Mouse (Mus musculus) thymus, postnatal 14 days (tissue): Measurements from ENCODE around the gene Frmd8.
A peak's percentile ranks its signal among the peaks of the same experiment; 100 is the strongest.

Source experiments
- DNase-seq: peaks from one replicate; pipeline ENCODE4 v3.0.0; 2021

Gene Frmd8

DNA sequence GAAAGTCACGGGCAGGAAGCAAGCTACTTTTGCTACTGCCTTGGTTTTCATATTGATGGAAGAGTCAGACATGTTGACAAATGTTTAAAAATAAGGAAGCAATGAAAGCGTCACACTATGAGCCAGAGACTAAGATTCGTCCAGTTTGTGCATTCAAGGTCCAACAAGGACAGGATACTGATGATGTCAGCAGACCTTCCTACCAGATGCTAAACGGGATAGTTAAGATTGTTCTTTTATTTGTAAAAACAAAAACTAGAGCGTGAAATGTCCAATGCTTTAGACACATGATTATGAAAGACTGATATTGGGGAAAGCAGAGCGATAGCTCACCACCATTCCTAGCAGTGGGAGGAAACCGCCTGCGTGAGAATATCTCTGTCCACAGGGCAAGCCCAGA is 37.5 kb downstream of the Frmd8 start:
- no peak for DNase-seq

DNA sequence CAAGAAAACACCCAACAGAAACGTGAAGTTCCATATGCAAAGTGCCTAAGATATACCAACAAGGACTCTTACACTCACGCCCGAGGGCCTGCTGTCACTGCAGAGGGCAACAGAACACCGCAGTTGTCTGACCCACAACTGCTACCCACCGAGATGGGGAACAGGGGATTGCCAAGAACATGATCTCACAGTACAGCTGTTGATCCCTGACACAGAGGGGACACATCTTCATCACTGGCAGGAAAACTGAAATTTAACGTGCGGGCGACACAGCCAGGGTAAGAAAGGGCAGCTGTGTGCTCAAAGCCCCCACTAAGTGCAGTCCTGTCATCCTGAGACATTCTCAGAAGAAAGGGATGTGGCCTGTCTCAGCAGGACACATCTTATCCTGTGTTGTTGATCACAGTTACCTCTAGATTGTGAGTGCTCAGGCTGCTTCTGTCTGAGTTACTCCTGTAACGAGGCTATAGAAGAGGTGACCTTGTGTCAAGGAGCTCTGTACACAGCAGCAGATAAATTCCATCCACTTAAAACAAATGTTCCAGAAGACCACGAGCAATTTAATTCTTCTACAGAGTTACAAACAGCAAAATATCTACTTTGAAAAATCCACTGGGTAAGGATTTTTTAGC is 38.0 kb downstream of the Frmd8 start:
- no peak for DNase-seq

DNA sequence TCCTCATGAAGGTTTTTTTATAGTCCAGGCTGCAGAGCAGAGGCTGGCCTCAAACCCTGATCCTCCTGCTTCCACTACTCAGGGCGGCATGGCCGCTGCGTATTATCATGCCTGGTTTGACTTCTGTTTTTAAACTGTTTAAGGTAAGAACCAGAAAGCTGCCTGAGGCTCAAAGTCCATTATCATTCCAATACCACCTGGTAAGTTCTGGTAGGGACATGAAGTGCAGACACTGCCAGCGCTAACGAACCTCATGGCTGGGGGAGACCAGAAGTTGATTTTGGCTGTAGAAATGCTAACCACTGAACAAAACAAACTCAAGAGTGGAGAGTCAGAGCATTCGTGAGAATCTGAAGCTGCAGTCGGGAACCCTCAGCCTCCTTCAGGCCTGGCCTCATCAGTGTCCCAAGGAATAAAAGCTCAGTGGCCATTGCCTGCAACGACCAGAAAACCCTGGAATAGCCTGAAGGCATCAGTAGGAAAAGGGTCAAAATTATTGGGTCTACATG is 39.1 kb downstream of the Frmd8 start:
- no peak for DNase-seq

DNA sequence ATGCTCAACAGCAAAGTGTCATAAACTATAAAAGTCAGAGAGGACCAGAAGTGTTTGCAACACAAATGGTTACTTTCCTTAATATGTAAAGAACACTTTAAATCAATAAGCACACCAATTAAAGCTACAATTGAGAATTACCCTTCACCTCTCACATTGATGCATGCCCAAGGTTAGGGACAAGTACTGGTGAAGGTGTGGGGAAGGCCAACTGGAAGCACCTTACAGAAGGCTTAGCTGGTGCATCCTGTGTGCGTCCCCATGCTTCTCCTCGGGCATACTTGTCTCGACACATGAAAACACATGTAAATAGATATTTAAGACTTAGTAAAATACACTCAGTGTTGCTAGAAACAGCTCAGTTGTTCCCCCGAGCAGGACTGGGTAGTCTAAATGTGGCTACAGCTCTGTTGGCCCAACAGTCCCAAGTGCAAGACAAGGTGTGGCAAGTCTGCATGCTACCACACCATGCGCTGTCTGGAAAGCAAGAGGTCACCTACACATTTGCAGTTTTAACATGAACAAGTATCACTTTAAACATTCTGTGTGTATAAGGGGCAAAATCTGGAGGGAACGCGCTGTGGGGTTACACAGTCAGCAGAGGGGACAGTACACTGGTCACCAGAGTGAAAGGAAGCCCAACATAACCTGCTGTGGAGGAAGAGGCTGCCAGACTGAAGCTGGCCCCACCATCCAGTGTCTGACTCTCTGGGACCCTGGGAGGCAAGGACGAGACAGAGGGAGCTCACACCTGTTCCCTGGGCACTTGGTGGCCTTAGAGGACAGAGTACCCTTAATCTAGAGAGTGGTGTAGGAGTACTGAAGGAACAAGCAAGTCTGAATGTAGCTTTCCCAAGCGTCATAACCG is 39.8 kb downstream of the Frmd8 start:
- DNase-seq: no peak

DNA sequence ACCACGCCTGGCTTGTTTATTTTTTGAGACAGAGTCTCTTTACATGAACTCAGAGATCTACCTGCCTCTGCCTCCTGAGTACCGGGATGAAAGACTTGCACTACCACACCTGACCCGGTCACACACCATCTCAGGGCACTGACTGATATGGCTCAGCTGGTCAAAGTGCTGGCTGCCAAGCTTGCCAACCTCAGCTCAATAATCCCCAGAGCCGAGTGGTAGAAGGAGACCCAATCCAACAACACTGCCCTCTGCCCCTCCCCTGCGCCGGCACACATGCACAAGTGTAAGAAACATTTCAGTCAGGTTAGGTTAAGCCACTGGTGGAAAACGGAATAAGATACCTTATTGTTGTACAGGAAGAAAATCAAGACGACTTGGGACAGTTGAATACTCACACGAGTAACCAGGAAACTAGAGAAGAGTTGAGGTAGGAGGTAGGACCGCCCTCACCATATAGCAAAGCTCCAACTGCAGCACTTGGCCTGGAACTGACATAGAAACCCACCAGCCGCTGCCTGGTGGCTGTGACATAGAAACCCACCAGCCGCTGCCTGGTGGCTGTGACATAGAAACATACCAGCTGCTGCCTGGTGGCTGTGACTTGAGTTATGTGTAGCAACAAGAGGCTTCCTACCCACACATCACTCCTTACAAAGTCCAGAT is 40.7 kb downstream of the Frmd8 start:
- no peak for DNase-seq

DNA sequence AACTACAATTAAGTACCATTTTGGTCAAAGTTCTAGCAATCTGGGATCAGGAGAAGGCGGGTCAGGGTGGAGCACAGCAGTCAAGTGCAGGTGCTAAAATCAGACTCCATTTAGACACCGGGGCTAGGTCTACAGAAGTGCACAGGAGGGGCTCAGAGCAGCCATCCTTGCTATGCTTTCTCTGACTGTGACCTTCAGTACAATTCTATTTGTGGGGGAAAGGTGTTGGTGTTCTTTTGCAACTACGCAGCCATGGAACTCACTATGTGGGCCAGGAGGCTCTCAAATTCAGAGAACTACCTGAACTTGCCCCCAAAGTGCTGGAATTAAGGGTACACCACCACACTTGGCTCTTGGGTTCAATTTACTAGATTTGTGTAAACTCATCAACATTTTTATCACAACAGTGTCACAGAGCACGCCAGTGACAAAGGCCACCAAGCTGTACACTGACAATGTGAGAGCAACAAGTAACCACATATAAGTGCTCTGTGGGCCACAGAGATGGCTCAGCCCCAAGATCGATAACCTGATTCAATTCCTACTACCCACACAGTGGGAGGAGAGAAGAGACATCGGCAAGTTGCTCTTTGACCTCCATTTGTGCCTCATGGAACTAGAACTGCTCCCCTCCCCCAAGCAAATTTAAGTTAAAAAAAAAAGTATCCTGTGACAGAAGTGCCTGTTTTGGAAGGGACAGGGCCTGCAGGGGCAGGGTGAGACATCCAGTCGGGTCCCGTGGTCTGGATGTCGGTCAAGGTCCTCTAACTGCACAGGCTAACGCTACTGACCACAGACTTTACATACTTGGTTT is 41.6 kb downstream of the Frmd8 start:
- no peak for DNase-seq

DNA sequence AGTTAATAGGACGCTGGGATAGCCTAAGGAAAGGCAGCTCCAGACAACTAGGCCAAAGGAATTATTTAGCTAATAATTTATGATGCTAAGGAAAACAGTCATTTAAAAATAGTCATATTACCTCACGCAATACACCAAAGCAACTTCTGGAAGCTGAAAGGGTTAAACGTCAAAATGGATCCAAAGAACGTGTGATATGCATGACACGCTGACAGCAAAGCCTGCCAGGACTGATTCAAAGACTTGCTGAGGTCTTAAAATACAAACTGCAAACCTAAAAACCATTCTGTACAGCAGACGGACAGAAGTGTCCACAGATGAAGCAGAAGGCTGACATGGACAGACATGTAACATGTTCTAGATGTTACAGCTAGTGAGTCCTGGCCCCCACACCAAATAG is 42.7 kb downstream of the Frmd8 start:
- DNase-seq: no peak

DNA sequence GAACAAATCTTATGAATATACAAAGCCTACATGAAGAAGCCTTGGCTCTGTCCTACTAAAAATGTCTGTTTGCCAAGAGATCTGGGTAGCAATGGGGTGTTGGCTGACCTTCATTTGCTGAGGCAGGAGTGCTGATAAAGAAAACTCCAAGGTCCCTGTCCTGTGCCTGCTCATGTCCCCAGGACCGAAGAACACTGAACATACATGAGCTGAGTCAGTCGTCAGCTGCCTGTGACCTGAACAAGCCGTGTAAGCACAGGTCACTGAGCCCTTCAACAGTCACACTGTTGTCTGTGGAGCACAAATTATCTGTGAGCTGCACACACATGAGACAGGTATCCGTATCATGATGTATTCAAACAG is 43.1 kb downstream of the Frmd8 start:
- DNase-seq: no peak

DNA sequence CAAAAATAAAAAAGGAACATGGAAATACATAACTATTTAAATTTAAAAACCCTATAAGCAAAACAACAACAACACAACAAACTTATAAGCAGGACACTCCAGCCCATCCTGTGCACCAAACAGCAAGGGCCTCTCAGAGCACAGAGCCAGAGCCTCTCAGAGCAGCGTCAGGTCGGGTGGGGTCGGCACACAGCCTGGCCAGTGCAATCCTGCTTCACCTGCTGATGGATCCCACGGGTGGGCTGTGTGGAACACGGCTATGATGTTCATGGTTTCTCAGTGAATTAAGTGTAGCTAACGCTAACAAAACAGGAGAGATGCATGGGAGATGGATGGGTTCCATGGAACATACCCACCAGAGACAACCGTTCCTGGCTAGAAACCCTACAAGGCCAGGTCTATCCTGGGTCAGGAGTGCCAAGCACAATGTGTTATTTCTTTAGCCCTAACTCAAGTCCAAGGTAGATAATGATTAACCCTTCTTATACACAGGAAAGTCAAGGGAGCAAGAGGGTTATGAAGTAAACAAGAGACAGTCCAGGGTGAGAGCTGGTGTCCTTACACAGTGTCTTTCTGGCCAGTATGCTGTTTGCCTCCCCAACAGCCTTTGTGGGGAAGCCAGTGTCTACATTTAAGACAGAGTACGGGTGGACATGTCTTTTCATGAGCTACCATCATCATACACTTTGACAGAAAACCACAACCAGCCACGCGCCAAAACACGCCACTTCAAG is 43.7 kb downstream of the Frmd8 start:
- no peak for DNase-seq

DNA sequence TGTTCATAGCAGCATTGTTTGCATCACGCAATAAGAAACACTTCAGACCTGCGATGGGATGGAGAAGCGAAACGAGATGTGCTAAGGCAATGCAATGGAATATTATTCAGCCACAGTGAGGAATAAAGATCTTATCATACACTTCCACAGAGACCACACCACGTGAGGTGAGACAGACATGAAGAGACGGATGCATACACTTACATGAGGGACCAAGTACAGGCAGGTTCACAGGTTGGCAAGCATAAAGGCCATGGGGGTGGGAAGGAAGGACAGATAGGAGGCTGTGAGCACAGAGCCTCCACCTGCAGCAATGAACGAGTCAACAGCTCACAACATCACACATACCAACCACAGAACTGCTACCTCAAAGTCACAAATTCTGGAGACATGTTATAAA is 44.3 kb downstream of the Frmd8 start:
- DNase-seq: no peak

DNA sequence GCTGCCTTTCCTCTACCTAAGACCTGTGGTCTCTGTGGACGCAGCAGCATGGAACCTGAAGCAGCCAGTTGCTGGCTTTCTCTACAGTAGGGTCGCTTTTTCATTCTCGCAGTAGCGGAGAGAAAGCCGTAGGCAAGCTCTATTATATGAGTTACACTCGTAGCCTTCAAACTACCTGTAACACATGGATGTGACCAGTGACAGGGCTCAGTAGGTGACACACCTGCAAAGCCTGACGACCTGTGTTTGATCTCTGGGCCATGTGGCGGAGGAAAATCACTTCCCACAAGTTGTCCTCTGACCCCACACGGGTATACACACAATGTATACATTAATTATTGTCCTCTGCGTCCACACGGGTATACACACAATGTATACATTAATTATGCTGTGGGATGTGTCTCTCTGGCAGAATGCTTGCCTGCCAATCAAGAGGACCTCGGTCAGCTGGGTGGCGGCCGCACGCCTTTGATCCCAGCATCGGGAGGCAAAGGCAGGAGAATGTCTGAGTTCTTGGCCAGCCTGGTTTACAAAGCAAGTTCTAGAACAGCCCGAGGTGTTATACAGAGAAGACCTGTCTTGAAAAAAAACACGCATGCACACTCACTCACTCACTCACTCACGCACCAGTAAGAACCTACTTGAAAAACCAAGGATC is 45.0 kb downstream of the Frmd8 start:
- no peak for DNase-seq

DNA sequence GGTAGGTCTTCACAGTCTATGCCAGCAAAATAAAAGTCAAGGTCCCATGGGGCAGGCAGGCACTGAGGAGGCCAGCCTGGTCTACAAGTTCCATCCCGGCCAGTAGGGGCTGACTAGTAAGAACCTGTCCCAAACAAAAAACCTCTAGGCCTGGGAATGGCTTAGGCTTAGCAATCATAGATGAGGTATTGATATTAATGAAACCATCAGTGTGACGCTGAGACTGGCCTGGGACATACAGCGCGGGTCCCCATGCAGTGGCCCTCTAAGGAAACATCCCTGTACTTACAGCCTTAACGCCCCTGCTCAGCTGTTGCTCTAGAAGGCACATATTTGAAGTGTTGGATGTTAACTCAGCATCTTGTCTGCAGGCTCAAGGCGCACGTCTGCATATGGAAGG is 46.2 kb downstream of the Frmd8 start:
- DNase-seq: no peak

DNA sequence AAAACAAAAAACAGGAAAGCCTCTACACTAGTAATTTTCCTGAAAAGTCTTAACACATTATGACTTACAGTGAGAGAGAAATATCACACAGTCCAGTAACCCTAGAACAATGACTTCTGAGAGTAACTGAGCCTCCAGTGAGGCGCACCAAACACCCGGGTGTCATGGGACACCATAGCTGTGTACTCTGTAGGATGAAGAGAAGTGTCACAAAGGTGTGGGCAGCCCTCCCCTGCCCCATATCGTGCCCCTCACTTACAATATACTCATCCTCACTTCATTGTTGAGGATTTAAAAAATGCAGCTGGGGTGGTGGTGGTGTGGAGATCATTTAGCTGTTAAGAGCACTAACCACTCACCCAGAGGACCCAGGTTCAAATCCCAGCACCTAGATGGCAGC is 46.9 kb downstream of the Frmd8 start:
- DNase-seq: no peak

DNA sequence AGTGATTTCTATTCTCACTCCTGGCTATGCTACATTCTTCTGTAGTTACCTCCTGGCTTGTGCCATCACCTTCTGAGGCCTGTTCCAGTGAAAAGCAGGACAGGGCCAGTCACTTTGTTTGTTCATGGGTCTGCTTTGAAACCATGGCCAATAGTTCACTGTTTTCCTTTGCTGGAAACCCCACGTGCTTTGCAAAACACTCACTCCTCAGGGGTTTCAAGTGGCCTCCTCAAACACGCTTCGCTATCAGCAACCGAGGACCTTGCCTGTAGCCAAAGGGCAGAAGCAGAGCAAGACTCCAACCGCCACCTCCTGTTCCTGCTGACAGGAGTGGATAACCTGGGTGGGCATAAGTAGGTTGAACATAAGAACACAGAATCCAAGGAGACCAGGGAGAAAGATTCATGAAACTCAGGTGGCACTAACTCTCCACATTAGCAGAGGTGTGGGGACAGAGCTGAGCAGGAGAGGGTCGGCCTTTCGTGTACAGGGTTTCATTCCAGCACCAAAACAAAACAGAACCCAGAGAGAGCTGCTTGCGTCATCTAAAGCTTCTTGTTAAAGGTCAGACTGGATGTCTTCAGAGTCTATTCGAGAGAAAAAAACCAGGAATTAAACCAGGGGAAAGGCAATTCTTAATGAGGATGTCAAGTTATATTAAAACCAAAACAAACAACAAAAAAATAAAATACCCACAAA is 47.5 kb downstream of the Frmd8 start:
- no peak for DNase-seq

DNA sequence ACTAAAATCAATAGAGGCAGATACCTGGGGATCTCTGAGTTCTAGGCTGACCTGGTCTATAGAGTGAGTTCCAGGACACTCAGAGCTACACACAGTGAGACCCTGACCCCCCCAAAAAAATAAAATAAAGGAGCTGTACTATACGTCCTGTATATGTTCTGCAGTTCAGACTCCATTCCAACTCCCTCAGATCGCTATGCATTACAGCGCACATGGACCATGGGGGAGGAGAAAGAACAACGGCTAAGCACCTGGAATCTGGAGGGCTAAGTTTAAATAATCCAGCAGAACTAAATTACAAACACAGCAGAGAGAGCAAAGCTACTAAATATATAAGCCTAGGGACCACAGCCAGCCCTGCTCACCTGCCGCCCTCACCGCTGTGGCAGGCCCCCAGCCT is 48.0 kb downstream of the Frmd8 start:
- DNase-seq: no peak

DNA sequence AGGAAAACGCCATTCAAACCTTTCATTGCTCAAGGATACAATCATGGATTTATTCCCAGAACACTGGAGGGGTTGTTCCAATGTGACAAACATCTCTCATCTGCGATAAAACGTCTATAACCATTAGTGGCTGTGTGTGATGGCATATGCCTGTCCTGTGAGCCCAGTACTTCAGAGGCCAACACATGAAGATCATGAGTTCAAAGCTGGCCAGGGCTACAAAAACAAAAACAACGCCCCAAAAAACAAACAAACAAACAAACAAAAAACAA is 48.4 kb downstream of the Frmd8 start:
- DNase-seq: no peak

DNA sequence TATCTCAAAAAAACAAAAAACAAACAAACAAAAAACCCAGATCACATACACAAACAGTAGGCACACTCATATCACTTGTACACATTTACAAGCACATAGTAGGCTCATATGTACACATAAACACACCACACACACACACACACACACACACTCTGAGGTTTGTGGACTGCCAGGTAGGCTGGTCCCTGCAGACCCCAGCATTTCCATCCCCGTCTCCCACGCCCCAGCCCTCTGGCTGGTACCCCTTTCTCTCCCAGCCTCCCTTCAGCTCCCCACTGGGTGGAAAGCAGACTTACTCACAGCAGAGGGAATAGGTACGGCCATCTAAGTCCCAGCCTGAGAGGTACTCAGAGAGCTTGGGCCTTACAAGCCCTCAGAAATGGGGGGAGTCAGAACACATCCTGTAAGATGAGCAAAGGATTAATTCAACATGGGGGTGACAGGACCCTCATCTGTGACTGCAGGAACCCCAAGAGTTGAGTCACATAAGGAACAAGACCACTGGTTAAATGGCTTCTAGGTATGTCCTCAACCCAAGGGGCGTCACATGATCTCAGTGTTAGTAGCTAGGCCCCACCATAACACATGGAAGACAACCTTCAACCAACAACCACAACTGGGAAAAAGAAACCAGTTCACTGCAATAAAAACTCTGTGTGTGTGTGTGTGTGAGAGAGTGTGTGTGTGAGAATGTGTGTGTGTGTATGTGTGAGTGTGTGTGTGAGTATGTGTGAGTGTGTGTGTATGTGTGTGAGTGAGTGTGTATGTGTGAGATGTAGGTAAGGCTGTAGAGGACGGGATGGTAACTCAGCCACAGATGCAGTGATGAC is 49.0 kb downstream of the Frmd8 start:
- DNase-seq: no peak

DNA sequence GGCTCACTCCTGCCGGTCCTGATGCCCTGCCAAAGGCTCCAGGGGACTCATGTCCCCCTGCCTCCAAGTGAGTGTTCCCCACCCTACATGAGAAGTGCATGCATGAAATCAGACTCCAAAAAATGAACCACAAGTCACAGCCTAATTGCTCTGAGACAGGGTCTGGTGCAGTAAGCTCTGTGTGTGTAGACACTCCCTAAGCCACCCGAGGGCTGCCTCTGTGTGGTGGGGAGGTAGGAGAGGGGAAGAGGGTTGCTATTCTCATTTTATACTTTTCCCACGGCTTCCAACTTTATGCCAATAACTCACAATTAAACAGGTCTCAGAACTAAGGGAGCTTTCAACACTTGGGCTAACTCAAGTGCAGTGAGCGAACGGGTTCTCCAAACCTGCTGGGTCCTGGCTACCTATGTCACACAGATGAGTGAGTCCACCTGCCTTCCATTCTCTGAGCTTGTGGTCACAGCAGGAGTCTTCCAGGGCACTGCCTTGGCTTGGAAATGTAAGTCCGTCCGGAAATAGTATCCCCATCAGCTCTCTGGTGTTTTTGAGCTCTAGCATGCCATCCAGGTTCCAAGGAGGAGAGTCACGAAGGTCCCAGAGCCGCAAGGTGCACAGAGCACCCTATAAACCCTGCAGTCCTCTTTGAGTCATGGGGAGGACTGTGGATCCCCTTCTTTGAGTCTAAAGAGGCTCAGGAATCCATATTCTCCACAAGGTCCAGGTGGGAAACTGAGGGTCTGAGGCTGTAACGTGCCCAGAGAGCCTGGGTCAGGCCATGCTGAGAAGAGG is 50.1 kb downstream of the Frmd8 start:
- no peak for DNase-seq

DNA sequence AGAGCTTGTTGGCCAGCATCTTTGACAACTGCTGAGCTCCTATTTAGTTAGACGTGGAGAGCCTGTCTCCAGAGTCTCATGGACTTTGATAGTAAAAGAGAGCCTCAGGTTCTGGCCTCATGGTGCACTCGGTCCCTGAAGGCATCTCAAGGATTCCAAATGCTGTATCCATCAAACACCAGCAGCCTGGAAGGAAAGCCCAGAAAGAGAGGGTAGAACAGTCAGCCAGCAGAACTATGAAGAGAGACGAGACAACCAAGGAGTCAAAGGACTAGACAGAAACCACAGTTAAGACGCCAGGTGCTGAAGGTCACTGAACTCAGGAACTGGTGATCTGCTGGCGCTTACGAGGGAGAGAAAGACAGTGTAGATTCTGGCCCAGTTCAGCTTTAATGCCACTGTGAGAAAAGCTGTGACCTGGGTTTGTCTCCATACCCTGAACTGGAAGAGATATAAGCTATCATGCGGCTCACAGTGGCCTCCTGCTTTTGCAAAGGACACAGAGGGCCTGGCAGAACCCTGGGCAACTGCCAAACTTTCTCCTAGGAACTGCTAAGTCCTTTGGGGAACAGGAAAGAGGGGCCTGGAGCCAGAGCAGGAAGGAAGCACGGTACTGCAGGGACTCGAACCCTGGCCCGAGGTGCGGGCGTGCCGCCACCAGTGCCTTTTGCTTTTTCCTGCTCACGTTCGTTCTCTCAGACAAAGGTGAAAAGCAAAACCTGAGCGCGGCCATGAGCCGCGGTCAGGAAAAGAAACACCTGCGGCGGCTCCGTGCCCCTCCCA is 50.8 kb downstream of the Frmd8 start:
- DNase-seq: peak; percentile 58
